Mouse (Mus musculus) heart, embryonic 13.5 days (tissue): ENCODE results near the gene Clec1b. TPM values are rescaled to one million over a fixed set of nuclear protein-coding genes. Genes with fewer than 3 reads are reported as not detected.

ENCODE experiments used
- ATAC-seq: fragments of 200-750 bp; cut with Nextera tagmentation; 2 replicates; pipeline ENCODE4 v1.8.0; 2017; ENCODE audit warnings: moderate TSS enrichment; ENCODE audit not compliant: insufficient number of reproducible peaks, low FRiP score, low TSS enrichment; ENCODE audit errors: extremely low read depth
- H3K27ac ChIP-seq: fragments of 300-500 bp; sonication (generic); replicated peaks from 2 replicates; pipeline ENCODE4 v1.5.1; 2015; ENCODE audit warnings: moderate library complexity, mild to moderate bottlenecking, inconsistent platforms
- H3K27me3 ChIP-seq: fragments of 300-500 bp; sonication (generic); replicated peaks from 2 replicates; pipeline ENCODE4 v1.6.1; 2015; ENCODE audit warnings: mild to moderate bottlenecking, inconsistent platforms
- H3K36me3 ChIP-seq: fragments of 300-500 bp; sonication (generic); 2 replicates; pipeline ENCODE4 v1.6.1; 2015; ENCODE audit warnings: mild to moderate bottlenecking, inconsistent platforms
- H3K4me1 ChIP-seq: fragments of 300-500 bp; sonication (generic); 2 replicates; pipeline ENCODE4 v1.6.1; 2015; ENCODE audit warnings: inconsistent platforms
- H3K4me2 ChIP-seq: fragments of 300-500 bp; sonication (generic); 2 replicates; pipeline ENCODE4 v1.6.1; 2015; ENCODE audit warnings: inconsistent platforms, mild to moderate bottlenecking, moderate library complexity
- H3K4me3 ChIP-seq: fragments of 300-500 bp; sonication (generic); 2 replicates; pipeline ENCODE4 v1.5.1; 2015; ENCODE audit warnings: moderate library complexity, mild to moderate bottlenecking, inconsistent platforms
- H3K9ac ChIP-seq: fragments of 300-500 bp; sonication (generic); 2 replicates; pipeline ENCODE4 v1.6.1; 2015; ENCODE audit warnings: inconsistent platforms, mild to moderate bottlenecking, moderate library complexity
- H3K9me3 ChIP-seq: fragments of 300-500 bp; sonication (generic); 2 replicates; pipeline ENCODE4 v1.6.1; 2016; ENCODE audit warnings: inconsistent platforms
- WGBS: fragments of 180-500 bp; shearing (Covaris S2); methylation state at CpG from one replicate; pipeline ENCODE4 v1.1.7; 2015; ENCODE audit warnings: mixed read lengths; 5-methylcytosine and 5-hydroxymethylcytosine counted together
- polyA plus RNA-seq: library from polyadenylated mRNA; unstranded; fragments of >200 nt; fragmentation: Nextera tagmentation; extraction: Ambion mirVana; gene quantifications from 2 replicates; pipeline ENCODE4 v1.2.1, GENCODE M21; 2015

Gene Clec1b
- 5.9 and 9.6 TPM in 2 replicates for polyA plus RNA-seq

DNA sequence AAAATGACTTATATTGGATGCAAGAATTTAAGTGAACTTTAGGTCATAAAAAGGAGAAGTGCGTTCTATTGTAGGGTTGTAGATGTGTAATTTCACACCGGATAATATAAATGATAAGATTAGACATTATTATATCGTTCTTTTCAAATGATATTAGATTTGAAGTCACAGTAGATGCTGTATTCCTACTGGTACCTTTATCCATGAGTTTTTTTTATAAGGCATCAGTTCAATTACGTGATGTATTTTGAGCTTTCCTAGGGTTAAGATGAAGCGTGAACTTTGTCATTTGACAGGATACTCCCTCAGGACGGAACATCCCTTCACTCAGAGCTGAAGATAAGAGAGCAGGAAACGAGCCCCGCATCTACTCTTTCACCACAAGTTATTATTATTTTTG is at the start of gene Clec1b:
TSS of gene Clec1b (plus strand) at position 301 of the 400 bp plus-strand sequence.
- H3K36me3 ChIP-seq: no peaks in the 10 kb centered on the region
- no peak within 1 kb of the TSS for H3K4me3 ChIP-seq
- 56% methylated on average over 8 of the region's 8 CpGs for WGBS
- H3K4me2 ChIP-seq: no peak within 1 kb of the TSS
- H3K9me3 ChIP-seq: no peaks in the 10 kb centered on the region
- no peak within 1 kb of the TSS for H3K9ac ChIP-seq
- peaks cover 7% of the 10 kb centered on the region for H3K4me1 ChIP-seq
- H3K27ac ChIP-seq: no peak within 1 kb of the TSS
- no peaks in the 10 kb centered on the region for H3K27me3 ChIP-seq
- ATAC-seq: no peak

DNA sequence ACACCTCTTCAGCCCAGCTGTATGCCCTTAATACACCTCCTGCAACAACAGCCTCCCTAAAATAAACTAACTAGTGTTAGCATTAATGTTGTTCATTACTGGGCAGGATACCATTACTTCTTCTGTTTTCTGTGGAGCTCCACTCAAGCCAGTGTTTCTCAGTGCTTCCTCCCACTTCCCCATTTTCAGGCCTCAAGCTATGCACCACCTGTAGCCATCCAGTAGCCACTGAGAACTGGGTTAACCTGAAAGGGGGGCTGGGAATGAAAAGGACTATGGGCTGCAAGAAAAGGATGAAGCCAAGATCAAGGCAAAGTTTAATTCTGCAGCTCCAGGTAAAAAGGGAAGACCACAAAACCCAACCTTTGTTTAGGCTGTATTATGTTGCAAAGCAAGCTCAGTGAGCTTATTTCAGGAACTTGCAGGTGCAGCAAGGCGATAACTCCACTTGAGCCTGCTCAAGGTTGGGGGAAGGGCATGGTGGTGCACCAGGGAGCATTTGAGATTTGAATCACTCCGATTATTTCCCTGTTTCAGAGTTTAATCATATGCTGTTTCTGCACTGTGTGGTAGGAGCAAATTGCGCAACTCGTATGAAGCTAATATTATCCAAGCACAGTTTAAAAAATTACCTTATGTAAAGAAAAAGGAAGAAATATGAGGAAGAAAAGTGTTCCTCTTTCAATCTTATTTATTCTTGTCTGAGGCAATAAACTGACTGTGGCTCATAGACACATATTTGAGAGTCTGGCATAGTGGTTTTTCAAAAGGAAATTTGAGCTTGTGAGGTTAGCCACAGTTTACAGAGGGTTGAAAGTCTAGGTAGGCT is 47.4 kb upstream of the Clec1b start:
- Histone ChIP-seq H3K4me1 (no peaks in the 10 kb centered on the region), H3K36me3 (no peaks in the 10 kb centered on the region), H3K9ac (no peak overlapping the region), H3K27me3 (no peaks in the 10 kb centered on the region), H3K27ac (no peak overlapping the region), H3K9me3 (peaks cover 3% of the 10 kb centered on the region; the same call in 1 of the 2 replicates), H3K4me3 (no peak overlapping the region), H3K4me2 (no peak overlapping the region)
- WGBS: 58% methylated on average over 4 of the region's 4 CpGs
- ATAC-seq: no peak

DNA sequence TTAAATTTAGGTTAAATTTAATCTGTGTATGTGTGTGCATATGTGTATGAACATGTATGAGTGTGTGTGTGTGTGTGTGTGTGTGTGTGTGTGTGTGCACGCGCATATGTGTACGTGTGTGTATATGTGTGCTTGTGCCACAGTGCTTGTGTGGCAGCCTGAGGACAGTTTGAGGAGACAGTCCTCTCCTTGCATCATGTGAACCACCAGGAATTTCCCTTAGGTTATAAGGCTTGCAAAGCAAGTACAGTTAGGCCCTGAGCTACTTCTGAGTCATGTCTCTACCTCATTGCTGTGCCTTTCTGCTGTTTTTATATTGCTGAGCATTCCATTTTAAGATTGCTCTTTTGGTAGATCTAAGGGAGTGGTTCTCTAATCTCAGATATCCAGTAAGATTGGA is 46.0 kb upstream of the Clec1b start:
- H3K9me3 ChIP-seq: peaks cover 3% of the 10 kb centered on the region; the same call in 1 of the 2 replicates
- no peaks in the 10 kb centered on the region for H3K4me1 ChIP-seq
- 75% methylated on average over 3 of the region's 3 CpGs for WGBS
- no peaks in the 10 kb centered on the region for H3K36me3 ChIP-seq
- no peak for ATAC-seq
- no peak overlapping the region for H3K27ac ChIP-seq
- no peak overlapping the region for H3K4me2 ChIP-seq
- H3K27me3 ChIP-seq: no peaks in the 10 kb centered on the region
- no peak overlapping the region for H3K9ac ChIP-seq
- H3K4me3 ChIP-seq: no peak overlapping the region

DNA sequence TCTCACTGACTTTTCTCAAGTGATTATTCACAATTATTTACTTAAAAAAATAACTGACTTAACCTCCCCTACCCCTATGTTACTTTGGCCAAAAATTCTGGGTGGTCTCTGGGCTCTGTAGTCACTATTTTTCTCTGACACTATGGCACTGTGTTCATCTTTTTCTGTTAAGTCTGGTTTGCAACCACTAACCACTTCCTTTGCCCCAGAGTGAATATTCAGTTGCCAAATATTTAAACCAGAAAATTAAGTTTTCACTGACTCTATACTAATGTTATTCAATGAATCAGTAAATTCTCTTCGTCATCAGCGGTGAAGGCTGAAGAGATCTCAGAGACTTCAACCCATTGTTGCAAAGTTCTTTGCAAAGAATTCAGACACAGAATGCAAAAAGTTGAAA is 41.3 kb upstream of the Clec1b start:
- no peaks in the 10 kb centered on the region for H3K36me3 ChIP-seq
- no peak for ATAC-seq
- 85% methylated on average over 2 of the region's 2 CpGs for WGBS
- no peak overlapping the region for H3K9ac ChIP-seq
- H3K4me2 ChIP-seq: no peak overlapping the region
- no peaks in the 10 kb centered on the region for H3K4me1 ChIP-seq
- no peak overlapping the region for H3K4me3 ChIP-seq
- H3K9me3 ChIP-seq: no peaks in the 10 kb centered on the region
- no peaks in the 10 kb centered on the region for H3K27me3 ChIP-seq
- H3K27ac ChIP-seq: no peak overlapping the region

DNA sequence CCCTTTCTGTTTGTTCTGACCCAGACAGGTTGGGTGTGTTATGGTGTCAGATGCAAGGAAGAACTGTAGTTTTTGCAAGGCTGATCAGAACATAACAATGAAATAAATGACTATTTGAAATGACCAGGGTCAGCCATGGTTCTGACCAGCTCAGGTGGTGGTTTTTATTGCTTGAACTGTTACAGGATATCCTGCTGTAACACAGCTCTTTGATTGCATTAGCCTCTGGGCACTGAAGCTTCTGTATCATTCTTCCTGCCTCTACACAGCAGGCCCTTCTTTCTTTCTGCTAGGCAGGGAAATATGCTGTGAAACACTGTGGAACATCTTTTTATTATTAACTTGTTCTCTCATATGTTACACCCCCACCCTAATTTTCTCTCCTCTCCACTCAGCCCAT is 40.7 kb upstream of the Clec1b start:
- no peak overlapping the region for H3K9ac ChIP-seq
- no peaks in the 10 kb centered on the region for H3K4me1 ChIP-seq
- H3K4me2 ChIP-seq: no peak overlapping the region
- no peaks in the 10 kb centered on the region for H3K9me3 ChIP-seq
- H3K4me3 ChIP-seq: no peak overlapping the region
- H3K27me3 ChIP-seq: no peaks in the 10 kb centered on the region
- no peaks in the 10 kb centered on the region for H3K36me3 ChIP-seq
- no peak overlapping the region for H3K27ac ChIP-seq
- ATAC-seq: no peak

DNA sequence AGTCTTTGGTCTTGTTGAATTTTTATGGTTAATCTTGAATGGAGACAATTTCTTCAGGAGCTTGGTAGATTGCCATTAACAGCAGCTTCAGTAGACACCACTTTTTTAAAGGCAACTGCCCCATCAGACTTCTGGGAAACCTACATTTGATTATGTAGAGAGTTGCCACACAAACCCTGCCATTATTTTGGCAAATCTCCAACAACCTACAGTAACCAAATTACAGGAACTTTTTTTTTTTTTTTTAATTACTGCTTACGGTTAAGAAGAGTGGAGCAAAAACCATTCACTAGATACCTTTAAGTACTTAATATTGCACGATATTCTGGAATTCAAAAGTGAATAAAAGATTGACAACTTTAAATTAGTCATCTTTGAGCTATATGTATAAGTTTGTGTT is 37.6 kb upstream of the Clec1b start:
- Histone ChIP-seq H3K9me3 (no peaks in the 10 kb centered on the region), H3K4me2 (no peak overlapping the region), H3K9ac (no peak overlapping the region), H3K36me3 (no peaks in the 10 kb centered on the region), H3K4me3 (no peak overlapping the region), H3K27ac (no peak overlapping the region), H3K4me1 (no peaks in the 10 kb centered on the region), H3K27me3 (no peaks in the 10 kb centered on the region)
- no peak for ATAC-seq
- WGBS: 87% methylated on average over 2 of the region's 2 CpGs

DNA sequence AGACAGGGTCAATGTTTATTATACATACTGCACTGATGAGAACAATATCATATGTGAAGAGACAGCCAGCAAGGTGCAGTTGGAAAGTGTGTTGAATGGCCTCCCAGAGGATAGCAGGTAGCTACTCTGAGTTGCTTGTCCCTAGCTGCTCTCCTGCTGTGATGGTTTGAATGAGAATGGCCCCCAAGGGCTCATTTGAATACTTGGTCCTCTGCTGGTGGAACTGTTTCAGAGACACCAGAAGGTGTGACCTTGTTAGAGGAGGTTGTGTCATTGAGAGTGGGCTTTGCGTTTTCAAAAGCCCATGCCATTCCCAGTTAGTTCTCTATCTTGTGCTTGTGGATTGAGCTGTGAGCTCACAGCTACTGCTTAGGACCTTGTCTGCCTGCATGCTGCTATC is 33.2 kb upstream of the Clec1b start:
- Histone ChIP-seq H3K9ac (no peak overlapping the region), H3K4me2 (no peak overlapping the region), H3K4me1 (no peaks in the 10 kb centered on the region), H3K27ac (no peak overlapping the region), H3K9me3 (no peaks in the 10 kb centered on the region), H3K4me3 (no peak overlapping the region), H3K36me3 (no peaks in the 10 kb centered on the region), H3K27me3 (no peaks in the 10 kb centered on the region)
- 10% methylated on average over 1 of the region's 1 CpGs for WGBS
- no peak for ATAC-seq

DNA sequence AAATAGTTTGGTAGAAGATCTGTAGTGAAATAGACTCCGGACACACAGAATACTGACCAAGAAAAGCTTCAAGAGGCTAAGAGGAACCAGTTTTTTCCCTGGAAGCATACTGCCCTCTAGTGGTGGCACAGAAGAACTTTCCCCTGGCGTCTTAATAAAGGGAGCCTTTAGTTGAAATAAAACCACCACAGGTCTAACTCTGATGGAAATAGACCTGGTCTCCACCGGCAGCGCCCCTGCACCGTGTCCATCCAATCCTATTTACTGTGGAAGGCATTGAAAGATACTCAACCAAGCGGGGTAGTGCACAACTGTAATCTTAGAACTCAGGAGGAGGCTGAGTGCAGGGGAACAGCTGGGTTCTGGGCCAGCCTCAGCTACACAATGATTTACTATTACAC is 31.1 kb upstream of the Clec1b start:
- no peaks in the 10 kb centered on the region for H3K9me3 ChIP-seq
- no peaks in the 10 kb centered on the region for H3K36me3 ChIP-seq
- H3K4me3 ChIP-seq: no peak overlapping the region
- WGBS: 16% methylated on average over 6 of the region's 6 CpGs
- H3K27me3 ChIP-seq: no peaks in the 10 kb centered on the region
- no peak for ATAC-seq
- no peak overlapping the region for H3K4me2 ChIP-seq
- H3K4me1 ChIP-seq: 0 out of 2 replicates have a peak, but pooled peaks cover 5% of the 10 kb centered on the region
- no peak overlapping the region; the same call in 1 of the 2 replicates for H3K9ac ChIP-seq
- no peak overlapping the region for H3K27ac ChIP-seq

DNA sequence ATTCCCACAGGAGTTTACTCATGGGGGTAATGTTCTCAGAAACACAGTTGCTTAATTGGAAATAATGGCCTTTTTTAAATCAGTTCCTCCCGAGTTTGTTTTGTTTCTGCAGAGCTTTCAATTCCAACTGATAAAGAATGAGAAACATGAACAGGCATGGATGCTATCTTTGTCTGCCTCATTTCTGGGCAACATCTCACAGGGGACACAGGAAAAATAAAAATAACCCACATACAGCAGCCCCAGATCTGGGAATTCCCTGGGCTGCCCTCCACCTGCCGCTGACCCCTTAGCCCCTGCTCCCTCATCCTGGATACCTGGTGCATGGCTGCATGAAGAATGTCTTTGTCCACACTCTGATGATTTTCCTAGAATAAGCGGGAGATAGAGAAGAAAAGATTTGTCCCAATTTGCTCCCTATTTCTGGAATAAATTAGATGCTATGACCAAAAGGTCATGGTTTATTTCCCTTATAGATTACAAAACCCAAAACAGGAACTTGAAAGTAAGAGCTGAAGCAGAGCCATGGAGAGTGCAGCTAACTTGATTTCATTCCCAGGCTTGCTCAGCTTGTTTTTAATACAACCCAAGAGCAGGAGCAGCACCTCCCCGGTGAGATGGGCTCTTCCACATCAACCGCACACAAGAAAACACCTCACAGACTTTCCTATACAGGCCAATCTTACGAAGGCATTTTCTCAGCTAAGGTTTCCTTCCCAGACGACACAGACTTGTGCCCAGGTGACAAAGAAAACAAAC is 27.5 kb upstream of the Clec1b start:
- 57% methylated on average over 7 of the region's 7 CpGs for WGBS

DNA sequence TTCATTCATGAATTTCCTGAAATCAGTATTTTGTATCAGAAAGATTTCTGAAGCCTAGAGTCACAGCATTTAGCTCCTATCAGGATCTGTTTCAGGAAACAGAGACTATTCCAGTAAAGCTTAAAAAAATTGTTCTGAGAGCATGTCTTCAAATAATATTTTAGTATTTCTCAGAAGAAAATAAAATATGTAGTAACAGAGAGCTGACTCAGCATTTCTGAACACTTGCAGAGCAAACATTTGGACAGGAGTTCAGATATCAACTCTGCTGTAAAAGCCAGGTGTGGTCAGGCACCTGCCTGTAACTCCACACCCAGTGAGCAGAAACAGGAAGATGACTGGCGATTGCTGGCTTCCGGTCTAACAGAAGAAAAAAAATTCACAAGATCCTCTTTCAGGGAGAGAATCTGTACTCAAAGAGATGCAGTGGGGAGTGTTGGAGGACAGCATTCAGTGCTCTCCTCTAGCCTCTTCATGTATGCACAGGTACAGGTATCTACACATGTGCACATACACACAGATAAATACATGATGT is 22.1 kb upstream of the Clec1b start:
- no peak for ATAC-seq
- 68% methylated on average over 2 of the region's 2 CpGs for WGBS
- Histone ChIP-seq H3K9ac (no peak overlapping the region), H3K9me3 (peaks cover 4% of the 10 kb centered on the region; the same call in 1 of the 2 replicates), H3K4me2 (no peak overlapping the region), H3K27ac (no peak overlapping the region), H3K36me3 (no peaks in the 10 kb centered on the region), H3K27me3 (no peaks in the 10 kb centered on the region), H3K4me1 (peaks cover 11% of the 10 kb centered on the region; the same call in 1 of the 2 replicates), H3K4me3 (no peak overlapping the region)

More for the DNA sequence above, 27.5 kb upstream of the Clec1b start:
- Histone ChIP-seq H3K4me3 (no peak overlapping the region), H3K4me2 (no peak overlapping the region), H3K27ac (no peak overlapping the region), H3K36me3 (no peaks in the 10 kb centered on the region), H3K27me3 (no peaks in the 10 kb centered on the region), H3K9me3 (no peaks in the 10 kb centered on the region), H3K9ac (no peak overlapping the region), H3K4me1 (peaks cover 16% of the 10 kb centered on the region; the same call in 1 of the 2 replicates)
- no peak for ATAC-seq

DNA sequence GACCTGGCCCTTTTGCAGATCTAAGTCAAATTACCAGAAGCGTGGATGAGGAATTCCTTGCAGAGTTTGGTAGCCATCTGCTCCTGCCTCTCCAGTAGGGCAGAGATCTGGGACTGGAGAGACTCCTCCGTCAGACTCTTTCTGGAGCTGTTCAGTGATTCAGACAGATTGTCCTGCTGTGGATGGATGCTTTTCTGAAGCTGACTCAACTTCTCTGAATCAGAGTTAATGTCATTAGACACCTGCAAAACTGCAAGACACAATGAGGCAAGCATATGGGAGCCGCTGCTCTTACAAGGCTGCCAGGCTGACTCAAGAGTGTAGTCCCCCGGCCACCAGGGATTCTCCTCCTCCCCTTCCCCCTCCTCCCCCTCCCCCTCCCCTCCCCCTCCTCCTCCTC is 16.6 kb upstream of the Clec1b start:
- no peaks in the 10 kb centered on the region for H3K27me3 ChIP-seq
- H3K4me3 ChIP-seq: no peak overlapping the region
- no peaks in the 10 kb centered on the region for H3K36me3 ChIP-seq
- WGBS: 65% methylated on average over 4 of the region's 4 CpGs
- ATAC-seq: no peak
- no peak overlapping the region for H3K4me2 ChIP-seq
- H3K4me1 ChIP-seq: peaks cover 6% of the 10 kb centered on the region
- no peak overlapping the region for H3K9ac ChIP-seq
- H3K27ac ChIP-seq: no peak overlapping the region
- peaks cover 4% of the 10 kb centered on the region; the same call in 1 of the 2 replicates for H3K9me3 ChIP-seq
